Mouse (Mus musculus): ENCODE measurements around the gene Tmem30b.
A peak's percentile ranks its signal among the peaks of the same experiment; 100 is the strongest.
"Not testable (repeated sequence)": the region's sequence is repeated elsewhere in the genome, so short reads cannot be mapped to it uniquely, and the experiment has no call there.

Tmem30b gene

DNA sequence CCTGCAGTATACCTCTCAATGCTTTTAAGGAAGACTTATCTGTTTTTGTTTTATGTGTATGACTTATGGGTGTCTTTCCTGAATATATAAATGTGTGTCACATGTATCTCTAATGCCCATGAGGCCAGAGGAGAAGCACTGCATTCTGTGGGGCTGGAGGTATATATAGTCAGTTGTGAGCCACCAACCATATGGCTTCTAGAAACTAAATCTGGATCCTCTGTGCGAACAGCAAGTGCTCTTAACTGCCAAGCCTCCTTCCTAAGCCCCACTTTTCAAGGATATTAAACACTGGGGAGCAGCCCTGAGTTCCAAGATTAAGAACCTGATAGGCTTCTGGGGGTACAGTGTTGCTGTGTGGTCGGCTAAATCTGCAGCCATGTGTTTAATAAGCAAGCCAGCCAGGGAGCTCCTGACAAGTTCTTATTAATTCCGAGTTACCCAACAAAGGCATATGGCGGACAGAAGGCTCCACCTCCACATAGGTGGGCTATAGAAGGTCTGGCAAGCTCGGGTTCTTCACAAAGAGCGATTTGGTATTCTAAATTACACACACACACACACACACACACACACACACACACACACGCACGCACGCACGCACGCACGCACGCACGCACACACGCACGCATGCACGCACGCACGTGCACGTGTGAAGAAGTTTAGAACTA lies 12.5 kb upstream of the Tmem30b start:
- DNase-seq, result no peak

DNA sequence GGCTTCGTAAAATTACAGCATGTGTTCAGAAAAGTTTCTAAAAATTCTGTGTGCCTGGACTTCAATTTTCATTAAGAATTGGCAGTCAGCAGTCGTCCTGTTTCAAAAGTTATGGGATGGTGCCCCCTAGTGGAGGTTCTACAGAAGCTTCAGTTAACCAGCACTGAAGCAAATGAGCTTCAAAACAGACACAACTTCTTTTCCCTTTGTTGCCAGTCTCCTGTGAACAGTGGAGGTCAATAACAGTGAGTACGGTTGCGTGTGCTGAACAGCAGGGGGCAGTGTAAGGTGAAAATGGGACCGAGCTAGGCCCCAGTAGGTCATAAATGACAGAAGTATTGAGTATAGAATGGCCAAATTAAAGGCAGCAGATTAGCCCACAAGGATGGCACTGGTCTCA lies 8.0 kb upstream of the Tmem30b start:
- peak in 1 of 2 experiments; percentile 77 for DNase-seq

DNA sequence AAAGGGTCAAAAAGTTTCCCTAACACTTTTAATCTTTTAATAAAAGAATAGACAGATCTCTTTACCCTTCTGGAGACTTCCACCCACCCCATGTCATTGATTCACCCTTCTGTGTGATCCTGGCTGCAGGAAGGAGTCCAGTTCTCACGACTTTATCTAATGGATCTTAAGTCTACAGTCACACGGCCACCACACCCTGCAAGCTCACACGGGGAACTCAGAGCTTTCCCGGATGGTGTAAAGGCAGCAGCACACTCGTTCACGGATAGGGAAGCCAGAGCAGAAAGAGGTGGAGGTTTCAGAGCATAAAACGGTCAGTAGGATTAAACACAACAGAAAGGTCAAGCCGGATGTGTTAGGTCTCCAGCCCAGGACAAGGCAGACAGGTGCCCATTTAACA lies 2.1 kb upstream of the Tmem30b start:
- DNase-seq, result no peak

DNA sequence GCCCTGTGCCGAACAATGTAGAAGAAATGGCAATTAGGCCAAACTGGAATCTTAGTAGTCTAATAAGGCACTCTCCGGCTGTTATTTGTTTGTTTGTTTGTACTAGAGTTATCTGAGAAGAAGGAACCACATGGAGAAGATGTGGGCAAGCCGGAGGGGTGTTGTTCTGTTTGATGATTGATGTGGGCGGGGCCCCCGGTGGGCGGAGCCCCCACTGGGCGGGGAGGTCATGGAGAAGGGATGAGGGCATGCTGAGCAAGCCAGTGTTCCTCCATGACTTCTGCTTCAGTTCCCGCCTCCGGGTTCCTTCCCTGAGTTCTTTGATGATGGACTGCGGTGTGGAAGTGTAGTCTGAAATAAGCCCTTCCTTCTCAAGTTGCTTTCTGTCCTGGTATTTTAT lies 1.5 kb upstream of the Tmem30b start:
- DNase-seq, result no peak

DNA sequence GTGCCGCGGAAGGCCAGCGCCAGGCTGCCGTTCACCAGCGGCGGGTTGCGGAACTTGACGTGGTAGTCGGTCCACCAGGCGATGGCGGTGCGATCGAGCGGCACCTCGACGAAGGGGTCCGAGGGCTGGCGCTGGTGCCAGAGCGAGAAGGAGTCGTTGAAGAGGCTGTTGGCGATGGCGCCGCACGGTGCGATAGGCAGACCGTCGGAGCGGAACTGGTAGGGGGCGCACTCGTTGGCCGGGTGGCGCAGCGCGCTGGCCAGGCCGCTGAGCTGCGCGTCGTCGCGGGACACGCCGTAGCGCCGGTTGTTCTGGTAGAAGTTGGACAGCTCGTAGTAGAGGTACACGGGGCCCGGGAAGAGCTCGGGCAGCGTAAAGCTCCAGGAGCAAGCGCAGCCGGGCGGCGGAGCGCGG lies 513 bp downstream of the Tmem30b start:
- DNase-seq, result peak; percentile 59 to 67

DNA sequence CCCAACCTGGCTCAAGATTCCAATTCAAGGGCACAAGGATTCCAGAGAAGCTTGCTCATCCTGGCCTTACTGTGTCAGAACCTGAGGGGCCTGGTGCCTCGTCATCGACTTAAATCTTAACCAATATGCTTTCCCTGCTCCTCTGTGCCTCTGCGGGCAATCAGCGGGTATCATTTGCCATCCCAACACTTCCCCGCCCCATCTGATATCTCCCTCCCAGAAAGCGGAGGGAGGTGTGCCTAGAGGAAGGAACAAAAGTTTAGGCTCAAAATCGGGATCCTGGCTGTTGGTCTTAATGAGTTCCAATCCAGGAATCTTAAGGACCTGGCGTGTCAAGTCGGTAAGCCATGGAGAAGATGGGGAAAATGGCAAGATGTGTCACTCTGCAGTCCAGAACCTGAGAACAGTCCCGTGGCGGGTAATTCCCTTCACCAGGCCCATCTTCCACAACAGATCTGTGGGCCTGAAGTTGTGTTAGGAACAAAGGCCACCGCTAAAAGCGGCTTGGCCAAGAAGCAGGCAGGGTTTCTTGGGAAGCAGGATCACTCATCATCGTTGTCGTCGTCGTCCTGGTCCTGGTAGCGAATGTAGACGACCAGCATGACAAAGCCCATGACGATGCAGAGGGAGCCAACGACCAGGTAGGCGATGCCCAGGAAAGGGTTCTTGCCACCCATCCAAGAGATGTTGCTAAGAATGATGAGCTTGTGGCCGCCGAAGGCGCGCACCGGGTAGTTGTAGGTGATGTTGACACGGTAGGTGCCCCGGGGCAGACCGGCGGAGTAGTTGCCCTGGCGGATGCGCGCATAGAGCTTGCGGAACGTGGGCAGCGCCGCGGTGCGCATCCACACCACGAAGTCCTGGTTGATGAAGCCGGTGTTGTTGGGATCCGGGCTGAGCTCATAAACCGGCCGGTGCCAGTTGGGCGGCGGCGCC lies 1.2 kb downstream of the Tmem30b start:
- DNase-seq, result no peak

DNA sequence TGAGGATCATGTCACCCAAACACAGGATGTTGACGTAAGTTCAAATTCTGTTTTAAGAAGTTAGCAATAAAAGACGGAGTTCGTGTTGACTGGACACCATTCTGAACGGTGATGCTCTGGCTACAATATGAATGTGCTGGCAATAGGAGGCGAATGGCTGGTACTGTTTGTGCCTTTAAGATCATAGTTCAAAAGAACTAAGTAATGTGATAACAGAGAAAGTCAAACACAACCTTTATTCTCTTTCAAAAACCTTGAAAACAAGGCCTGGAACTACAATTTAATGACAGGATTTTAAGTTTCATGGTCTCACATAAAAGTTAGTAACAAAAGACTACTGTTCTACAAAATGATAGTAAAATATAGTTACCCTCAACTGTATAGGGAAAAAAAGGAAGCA lies 3.0 kb downstream of the Tmem30b start:
- no peak for DNase-seq

DNA sequence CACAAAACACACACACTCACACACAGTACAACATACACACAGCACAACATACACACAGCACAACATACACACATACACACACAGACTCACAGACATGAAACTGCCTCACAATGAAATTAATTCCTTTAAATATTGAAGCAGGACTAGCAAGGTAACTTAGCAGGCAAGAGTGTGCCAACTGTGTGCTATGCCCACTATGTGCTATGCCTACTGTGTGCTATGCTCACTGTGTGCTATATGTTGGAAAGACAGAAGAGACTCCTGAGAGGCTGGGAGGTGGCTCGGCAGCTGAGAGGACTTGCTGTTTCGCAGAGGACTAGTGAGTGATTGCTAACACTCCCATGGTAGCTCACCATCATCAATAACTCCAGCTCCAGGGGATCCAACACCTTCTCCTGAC lies 5.8 kb downstream of the Tmem30b start:
- peak in 1 of 2 experiments; percentile 6 for DNase-seq

DNA sequence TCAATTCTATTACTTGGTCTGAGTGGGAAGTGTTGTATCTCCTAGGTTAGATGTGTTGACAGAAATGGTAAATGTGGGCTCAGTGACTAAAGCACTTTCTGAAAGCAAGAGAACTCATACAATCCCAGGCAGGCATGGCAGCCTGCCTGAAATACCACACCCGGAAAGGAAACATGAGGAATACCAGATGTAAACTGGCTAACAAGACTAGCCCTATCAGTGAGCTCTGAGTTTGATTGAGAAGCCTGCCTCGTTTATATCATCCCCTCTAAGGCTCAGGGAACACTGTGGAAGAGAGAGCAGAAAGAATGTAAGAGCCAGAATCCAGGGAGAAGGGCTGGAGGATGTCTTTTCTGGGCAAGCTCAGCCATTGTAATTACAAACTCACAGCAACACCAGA lies 7.0 kb downstream of the Tmem30b start:
- peak in 1 of 2 experiments; percentile 11 for DNase-seq

DNA sequence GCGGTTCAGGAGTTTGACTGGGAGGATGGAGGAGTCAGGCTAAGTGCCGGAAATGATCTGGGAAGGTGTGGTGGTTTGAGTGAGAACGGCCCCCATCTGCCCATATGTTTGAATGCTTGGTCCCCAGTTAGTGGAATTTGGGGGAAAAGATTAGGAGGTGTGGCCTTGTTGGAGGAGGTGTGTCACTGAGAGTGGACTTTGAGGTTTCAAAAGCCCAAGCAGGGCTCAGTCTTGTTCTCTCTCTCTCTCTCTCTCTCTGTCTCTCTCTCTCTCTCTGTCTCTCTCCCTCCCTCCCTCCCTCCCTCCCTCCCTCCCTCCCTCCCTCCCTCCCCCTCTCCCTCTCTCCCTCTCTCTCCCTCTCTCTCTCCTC lies 8.1 kb downstream of the Tmem30b start:
- DNase-seq, result not testable (repeated sequence)

DNA sequence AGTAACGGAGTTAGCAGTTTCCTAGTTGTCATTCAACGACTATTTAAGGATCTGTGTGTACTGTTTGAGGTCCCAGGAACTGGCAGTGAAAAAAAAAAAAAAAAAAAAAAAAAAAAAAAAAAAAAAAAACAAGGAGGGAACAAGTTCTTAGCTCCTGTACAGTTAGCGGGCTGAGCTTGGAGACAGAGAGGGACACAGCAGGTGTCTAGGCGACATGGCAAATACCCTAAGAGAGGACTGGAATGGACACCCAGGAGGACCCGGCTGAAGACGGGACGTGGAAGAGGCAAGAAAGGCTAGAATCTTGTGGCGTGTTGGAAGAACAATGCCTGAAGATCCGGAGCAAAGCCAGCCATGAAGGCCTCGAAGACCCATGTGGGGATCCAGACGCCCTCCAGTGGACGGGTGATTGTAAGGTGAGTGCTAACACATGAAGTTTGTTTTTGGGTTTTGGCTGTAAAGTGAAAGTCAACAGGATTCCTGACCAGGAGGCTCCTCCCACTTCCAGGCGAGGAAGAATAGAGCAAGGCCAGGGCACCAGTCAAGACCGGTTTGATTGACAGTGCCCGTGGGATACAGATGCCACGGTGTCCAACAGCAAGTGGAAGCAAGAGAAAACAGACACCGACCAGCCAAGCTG lies 8.6 kb downstream of the Tmem30b start:
- DNase-seq, result peak; percentile 54 to 65

DNA sequence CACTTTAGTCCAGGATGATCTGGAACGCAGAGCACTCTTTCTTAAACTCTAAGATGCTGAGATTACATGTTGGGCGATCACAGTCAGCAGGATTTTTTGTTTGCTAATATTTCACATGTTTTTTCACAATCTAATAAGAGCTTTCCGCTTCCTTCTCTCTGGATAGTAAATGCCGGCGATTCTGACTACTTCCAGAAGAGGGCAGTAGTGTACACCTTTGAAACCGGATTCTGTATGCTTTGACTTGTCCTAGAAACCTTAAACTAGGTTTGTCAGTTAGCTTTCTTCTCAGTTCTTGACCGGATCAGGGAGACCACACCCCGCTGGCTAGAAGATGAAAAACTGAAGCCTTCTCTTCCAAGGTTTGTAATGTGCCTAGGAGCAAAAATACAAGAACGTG lies 11.6 kb downstream of the Tmem30b start:
- DNase-seq, result peak in 1 of 2 experiments; percentile 77

DNA sequence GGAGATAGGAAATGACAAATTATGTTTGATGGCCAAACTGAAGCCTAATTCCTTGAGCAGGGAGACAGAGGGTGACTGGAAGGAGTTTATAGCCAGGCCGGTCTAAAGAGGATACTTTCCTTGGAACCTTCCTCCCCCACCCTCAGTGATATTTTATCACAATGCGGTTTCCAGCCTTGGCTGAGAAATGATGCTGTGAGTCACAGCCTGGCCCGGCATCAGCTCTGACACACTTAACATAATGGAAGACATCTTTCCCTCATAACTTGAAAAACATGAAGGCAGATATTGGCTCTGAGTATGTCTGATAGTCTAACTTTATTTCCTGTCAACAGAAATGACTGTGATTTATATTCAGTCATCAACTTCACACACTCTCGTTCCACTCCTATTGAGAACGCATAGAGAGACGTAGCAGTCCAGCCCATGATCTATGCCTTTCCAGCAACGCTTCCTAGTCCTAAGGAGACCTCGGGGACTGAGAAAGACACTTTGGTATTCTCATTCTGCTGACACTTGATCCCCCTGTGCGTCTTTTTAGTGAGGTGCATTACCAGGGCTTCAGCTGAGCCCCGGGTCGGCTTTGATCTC lies 14.2 kb downstream of the Tmem30b start:
- peak in 1 of 2 experiments; percentile 10 for DNase-seq

DNA sequence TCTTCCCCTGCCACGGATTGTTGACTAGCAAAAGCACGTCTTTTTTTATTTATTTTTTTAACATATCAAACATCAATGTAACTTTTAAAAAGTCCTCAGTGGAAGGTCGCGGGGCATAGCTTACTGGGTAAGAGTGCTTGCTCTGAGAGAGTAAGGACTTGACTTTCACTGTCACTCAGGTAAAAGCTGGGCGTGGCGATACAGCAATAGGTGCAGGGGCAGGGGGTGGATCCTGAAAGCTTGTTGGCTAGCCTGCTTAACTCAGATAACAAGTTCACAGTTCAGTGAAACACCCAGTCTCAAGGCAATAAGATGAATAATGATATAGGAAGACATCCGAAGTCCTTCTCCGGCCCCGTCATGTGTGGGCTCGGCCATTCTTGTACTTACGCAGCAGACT lies 16.6 kb downstream of the Tmem30b start:
- DNase-seq, result no peak

DNA sequence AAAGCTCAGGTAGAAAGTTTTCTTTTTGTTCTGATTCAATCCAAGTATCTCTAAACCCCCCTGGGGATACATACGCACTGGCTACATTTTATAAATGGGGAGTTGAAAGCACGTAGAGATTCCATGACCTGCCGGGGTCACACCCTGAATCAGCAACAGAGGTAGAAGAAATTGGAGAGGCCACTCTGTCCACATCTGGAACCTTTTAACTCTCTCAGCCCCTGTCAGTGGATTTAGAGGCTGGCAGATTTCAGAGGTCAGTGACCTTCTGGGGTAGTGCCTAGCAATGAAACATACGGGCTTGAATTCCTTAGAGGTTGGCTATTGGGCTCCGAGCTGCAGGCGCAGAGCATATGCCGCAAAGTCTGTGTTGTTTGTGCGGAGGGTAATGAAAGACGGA lies 17.1 kb downstream of the Tmem30b start:
- no peak for DNase-seq

DNA sequence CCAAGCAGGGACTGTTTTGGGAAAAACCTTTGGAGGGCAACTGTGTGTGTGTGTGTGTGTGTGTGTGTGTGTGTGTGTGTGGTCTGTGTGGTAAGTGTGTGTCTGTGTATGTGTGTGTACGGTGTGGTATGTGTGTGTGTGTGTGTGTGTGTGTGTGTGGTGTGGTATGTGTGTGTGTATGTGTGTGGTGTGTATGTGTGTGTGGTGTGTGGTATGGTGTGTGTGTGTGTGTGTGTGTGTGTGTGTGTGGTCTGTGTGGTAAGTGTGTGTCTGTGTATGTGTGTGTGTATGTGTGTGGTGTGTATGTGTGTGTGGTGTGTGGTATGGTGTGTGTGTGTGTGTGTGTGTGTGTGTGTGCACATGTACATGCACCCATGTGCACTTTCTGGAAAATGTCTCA lies 18.1 kb downstream of the Tmem30b start:
- DNase-seq, result not testable (repeated sequence)

DNA sequence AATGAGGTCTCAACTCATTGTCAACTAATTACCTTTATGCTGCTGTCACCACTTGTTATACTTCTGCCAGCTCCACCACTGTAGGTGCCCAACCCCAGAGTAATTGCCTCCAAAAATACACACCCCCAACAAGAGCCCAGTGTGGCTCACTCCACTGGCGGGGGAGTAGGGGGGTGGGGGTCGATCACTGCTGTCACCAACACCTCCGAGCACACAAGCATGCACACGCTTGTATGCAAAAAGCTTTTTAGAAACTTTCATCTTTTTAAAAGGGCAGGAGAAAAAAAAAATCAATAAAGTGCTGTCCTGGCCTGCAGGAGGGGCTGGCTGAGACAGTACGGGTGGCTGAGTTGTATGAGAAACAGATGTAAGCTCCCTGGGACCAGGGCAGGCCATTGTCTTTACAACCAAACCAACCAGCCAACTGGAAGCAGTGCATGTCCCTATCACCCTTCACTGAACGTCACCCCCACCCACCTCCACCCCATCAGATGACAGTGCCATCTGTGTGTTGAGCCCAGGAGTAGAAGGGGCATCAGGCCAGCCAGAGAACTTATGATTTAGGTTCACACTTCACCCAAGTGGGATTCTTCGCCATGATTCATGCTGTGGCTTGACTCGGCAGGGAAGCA lies 20.8 kb downstream of the Tmem30b start:
- no peak for DNase-seq

DNA sequence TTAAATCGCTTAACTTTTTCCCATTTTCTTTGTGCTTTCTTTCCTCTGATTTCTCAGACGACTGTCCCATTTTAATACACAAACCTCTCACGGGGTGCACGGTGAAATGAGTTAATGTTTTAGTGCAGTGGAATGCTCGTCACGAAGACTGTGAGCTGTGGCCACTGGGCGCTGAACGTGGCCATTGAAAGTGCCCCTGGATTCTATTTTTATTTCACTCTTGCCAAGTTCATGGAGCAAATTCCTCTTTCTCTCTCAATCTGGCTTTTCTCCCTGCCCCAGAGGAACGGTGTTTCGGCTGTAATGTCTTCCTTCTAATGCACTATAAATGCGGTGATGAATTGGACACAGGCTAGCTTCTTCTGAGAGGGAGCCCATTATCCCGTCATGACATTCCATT lies 23.1 kb downstream of the Tmem30b start:
- no peak for DNase-seq

DNA sequence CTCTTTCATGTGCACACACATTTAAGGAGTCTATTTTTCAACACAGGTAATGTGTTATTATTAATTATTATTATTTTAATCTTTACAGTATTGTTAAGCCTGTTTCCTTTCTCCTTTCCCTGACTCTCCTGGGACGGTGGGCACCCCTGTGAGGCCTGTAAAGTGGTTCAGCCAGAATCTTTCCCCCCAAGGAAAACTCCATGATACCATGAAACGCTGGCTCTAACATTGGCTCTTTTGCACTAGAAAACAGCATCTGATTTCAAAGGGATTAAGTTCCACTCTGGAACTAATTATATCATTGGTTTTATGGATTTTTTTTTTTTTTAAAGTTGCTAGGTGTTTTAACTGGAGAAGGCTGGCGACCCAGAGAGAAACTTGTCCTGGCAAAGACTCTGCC lies 24.2 kb downstream of the Tmem30b start:
- DNase-seq, result no peak

DNA sequence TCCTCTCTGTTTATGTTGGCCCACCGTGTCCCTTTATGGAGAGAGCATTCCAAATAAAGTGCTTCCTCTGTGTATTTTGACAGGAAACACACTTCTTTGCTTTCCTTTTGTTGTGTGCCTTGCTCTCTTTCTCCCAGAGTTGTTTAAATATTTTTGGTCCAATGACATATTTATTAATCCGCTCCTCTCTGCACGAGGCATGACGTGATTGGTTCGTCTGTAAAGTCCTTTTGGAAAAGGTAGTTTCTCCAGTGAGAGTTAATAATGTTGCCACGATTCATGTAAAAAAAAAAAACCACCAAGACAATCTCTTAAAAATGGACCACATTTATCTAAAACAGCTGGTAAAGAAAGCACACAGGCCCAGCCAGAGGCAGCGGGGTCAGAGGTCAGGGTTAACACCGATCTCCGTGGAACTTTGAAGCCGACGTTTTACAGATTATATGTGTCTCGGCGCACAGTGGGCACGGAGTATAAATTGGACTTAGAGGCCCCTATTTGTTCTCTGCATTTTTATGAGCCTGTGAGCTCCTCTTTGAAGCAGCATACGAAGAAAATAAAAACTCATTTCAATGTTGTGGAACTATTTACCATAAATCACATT lies 24.9 kb downstream of the Tmem30b start:
- no peak for DNase-seq

DNA sequence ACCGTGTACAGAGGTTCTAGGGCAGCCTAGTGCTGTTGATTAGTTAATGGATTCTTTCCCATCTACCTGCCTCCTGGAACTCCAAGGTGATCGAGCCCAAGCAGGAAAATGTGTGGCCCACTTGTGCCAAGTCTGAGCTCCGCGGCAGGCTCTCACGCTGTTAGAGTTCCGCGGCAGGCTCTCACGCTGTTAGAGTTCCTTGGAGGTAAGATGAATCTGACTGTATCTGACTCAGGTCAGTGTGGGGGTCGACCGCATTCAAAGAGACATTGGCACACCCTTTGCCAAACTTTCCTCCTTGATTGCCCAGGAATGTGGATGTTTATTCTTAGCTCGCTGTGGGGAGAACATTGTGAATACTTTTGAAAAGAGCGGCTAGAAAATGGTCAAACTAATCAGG lies 28.4 kb downstream of the Tmem30b start:
- DNase-seq, result no peak

DNA sequence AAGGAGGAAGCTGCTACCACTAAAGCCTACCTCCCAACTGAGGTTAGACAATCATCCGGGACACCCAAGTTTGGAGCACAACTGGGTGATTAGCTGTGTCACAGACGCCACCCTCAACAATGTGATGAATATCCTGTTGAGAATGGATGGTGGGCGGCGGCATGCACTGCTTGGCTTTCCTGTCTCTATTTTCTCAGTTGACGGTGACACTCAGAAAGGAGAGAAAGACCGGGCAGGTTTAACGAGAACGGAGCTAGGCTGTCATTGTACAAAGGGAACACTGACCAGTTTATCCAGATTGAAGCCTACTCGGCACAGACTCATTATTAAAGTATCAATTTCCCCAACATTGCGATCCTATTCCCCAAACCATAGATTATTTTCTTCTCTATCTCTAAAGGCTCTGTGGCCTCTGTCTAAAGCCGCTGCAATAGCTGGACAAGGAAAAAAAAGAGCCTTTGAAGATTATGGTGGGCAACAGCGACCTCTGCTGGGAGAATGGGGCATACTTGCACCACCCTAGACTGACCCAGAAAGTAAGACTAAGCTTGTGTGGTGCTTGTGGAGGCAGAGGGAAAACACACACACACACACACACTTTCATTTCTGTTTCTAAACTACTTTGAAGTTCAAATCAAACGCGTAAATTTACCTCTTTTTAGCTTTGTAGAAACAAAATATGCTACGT lies 29.0 kb downstream of the Tmem30b start:
- peak; percentile 66 to 86 for DNase-seq

Measured in lung, postnatal 4 days (tissue).